Mouse (Mus musculus) embryo, embryonic 11 days (tissue): ENCODE data around the gene Abi3.

Experiments
- DNase-seq: peaks from one replicate; pipeline ENCODE4 v3.0.0-alpha.2; 2015

The Abi3 gene

DNA sequence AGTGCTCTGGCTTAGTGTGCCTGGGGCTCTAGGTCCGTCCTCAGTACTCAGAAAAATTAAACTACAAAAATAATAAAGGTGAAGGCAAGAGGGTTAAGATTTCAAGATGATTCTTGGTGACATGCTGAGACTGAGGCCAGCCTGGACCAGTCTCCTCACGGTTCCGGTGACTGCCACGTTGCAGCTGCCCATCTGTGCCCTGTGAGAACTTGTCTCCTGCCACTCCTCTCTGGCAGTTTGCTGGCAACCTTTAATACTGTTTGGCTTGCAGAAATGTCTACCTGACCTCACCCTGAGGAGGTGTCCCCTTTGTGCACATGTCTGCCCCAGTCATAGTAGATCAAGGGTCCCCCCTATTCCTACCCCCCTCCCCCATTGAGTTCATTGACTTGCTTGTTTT is 58.8 kb downstream of the Abi3 start:
- no peak for DNase-seq

DNA sequence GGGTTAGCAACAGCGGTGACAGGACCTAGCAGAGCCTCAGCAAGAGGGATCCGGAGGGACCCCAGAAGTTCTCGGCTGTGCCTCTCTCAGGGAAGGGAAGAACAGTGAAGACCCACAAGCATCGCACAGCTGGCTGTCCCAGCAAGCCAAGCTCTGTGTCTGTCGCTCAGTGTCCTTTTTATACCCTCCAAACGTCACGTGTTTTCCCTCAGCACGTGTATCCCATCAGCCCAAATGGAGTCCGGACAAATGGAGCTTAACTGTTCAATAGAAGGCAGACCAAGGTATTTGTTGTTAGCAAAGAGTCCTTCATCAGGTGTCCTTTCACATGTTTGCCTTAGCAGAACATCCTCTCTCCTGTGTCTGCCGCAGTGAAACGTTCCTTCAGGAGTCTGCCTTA is 60.7 kb downstream of the Abi3 start:
- no peak for DNase-seq

DNA sequence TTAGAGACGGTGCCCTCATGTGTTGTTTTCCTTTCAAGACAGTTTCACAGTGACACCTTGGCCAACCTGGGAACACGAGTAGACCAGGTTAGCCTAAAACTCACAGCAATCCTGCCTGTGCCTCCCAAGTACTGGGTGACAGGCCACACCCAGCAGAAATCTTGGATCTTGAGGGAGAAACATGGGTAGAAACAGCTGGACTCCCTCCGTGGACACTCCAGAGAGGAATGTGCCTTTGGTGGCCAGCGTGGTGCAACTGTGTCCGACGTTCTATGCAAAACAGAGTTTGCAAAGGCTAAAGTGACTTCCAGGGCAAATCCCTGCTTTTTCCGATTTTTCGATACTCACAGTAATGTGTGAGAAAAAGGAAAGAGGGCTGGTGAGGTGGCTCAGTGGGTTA is 61.8 kb downstream of the Abi3 start:
- no peak for DNase-seq
